Mouse (Mus musculus): ENCODE results near the gene Asl. TPM values are rescaled to one million over a fixed set of nuclear protein-coding genes. Genes with fewer than 3 reads are reported as not detected.
A peak's percentile ranks its signal among the peaks of the same experiment; 100 is the strongest.

Asl gene
- total RNA-seq, 1 experiment, result 27.2 TPM

GRCm38 (mm10) chr5:130002301-130003146, 26.5 kb downstream of the Asl start, which contains the start of gene Gusb:
TSS of gene Gusb (minus strand) at chr5:130003049.
- no peaks in the 10 kb centered on the region; the same call in 1 of the 2 replicates for H3K36me3 ChIP-seq (ENCODE audit: control insufficient read depth, insufficient read depth, low read length, poor library complexity, severe bottlenecking)
- H3K9ac ChIP-seq (ENCODE audit: insufficient read depth, low read depth, low read length, poor library complexity, severe bottlenecking), result peak within 1 kb of the TSS; percentile 73
- H3K27ac ChIP-seq (ENCODE audit: insufficient read depth, low read depth, low read length, poor library complexity, severe bottlenecking), result no peak within 1 kb of the TSS
- peak within 1 kb of the TSS; percentile 67 to 83 for H3K4me3 ChIP-seq (ENCODE audit: insufficient read depth in 1 of 2, low read depth in 1 of 2, low read length in 2 of 2, poor library complexity in 1 of 2, severe bottlenecking in 1 of 2)
- peak; percentile 60; the same call in 1 of the 2 replicates for TF ChIP-seq HCFC1 (IDR thresholded peaks at IDR 0.05; ENCODE audit: borderline replicate concordance, insufficient read depth, low read length)
- no peak for TF ChIP-seq CHD2 (IDR thresholded peaks at IDR 0.05; ENCODE audit: low read depth, low read length)
- peaks cover 3 to 19% of the 10 kb centered on the region in 2 experiments; a peak in 3 of 4 replicates for H3K4me1 ChIP-seq (ENCODE audit: control insufficient read depth in 2 of 2, insufficient read depth in 2 of 2, low read length in 2 of 2, poor library complexity in 1 of 2)
- no peaks in the 10 kb centered on the region for H3K9me3 ChIP-seq (ENCODE audit: control insufficient read depth, insufficient read depth, low read depth, low read length)
- DNase-seq (ENCODE audit: low read depth, low spot score), result no peak
- in situ Hi-C loops (cut with MboI; ENCODE audit: low sequenced_read_pairs in 2 of 2, unreplicated experiment in 2 of 2), result no loop called here

DNA sequence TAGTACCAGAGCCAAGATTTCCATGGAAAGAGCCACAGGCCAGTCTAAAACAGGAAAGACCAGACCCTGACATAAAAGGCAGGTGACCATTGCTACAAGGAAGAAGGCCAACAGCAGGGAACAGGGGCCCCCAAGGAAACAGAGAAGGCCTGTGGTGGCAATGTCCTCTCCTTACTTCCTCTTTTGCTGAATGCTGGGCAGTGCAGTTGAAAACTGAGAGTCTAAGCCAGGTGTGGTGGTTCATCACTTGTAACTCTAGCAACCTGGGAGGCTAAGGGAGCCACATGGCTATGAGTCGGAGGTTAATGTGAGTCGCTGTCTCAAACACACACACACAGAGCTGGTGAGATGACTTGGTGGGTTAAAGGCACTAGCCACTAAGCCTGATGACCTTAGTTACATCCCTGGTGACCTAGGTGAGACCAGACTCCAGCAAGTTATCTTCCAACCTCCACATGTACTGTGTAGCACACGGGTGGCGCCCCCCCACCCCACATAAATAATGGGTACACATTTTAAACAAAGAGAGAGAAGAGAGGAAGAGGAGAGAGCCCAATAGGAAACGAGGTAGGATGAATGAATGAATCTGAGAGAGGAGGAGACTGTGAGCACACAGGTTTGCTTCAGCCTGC, 27.6 kb downstream of the Asl start:
- Histone ChIP-seq H3K4me1 (ENCODE audit: control insufficient read depth in 2 of 2, insufficient read depth in 2 of 2, low read length in 2 of 2, poor library complexity in 1 of 2) (peaks cover 3 to 19% of the 10 kb centered on the region in 2 experiments; a peak in 3 of 4 replicates), H3K9ac (ENCODE audit: insufficient read depth, low read depth, low read length, poor library complexity, severe bottlenecking) (no peak overlapping the region), H3K36me3 (ENCODE audit: control insufficient read depth, insufficient read depth, low read length, poor library complexity, severe bottlenecking) (no peaks in the 10 kb centered on the region; the same call in 1 of the 2 replicates), H3K27ac (ENCODE audit: insufficient read depth, low read depth, low read length, poor library complexity, severe bottlenecking) (no peak overlapping the region), H3K9me3 (ENCODE audit: control insufficient read depth, insufficient read depth, low read depth, low read length) (no peaks in the 10 kb centered on the region), H3K4me3 (ENCODE audit: insufficient read depth in 1 of 2, low read depth in 1 of 2, low read length in 2 of 2, poor library complexity in 1 of 2, severe bottlenecking in 1 of 2) (peak overlapping the region in 1 of 2 experiments; percentile 83; a peak in 3 of 4 replicates)
- no peak for DNase-seq (ENCODE audit: low read depth, low spot score)
- in situ Hi-C loops (cut with MboI; ENCODE audit: low sequenced_read_pairs in 2 of 2, unreplicated experiment in 2 of 2), result no loop called here
- TF ChIP-seq HCFC1 (IDR thresholded peaks at IDR 0.05; ENCODE audit: borderline replicate concordance, insufficient read depth, low read length) (no peak), ZNF384 (IDR thresholded peaks at IDR 0.05; ENCODE audit: low read depth, low read length) (no peak), ZC3H11A (IDR thresholded peaks at IDR 0.05; ENCODE audit: borderline replicate concordance, low read depth, low read length) (no peak), CHD2 (IDR thresholded peaks at IDR 0.05; ENCODE audit: low read depth, low read length) (no peak), MAFK (IDR thresholded peaks at IDR 0.05; ENCODE audit: insufficient read depth, low read depth, low read length) (no peak)

DNA sequence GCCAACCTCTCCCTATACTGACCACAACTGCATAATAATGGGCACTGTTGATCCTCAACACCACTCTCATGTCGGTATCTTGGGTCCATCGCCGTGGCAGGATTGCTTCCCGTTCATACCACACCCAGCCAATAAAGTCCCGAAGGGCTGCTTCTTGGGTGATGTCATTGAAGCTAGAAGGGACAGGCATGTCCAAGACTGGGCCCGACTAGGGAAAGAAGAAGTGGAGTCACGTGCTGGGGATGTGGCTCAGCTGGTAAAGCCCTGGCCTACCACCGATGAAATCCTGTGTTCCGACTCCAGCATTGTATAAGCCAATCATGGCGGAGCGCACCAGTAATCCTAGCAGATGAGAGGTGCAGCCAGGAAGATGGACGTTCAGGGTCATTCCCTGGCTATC, 28.3 kb downstream of the Asl start:
- Histone ChIP-seq H3K9me3 (ENCODE audit: control insufficient read depth, insufficient read depth, low read depth, low read length) (no peaks in the 10 kb centered on the region), H3K4me1 (ENCODE audit: control insufficient read depth in 2 of 2, insufficient read depth in 2 of 2, low read length in 2 of 2, poor library complexity in 1 of 2) (peaks cover 3 to 19% of the 10 kb centered on the region in 2 experiments; a peak in 3 of 4 replicates), H3K9ac (ENCODE audit: insufficient read depth, low read depth, low read length, poor library complexity, severe bottlenecking) (no peak overlapping the region), H3K27ac (ENCODE audit: insufficient read depth, low read depth, low read length, poor library complexity, severe bottlenecking) (no peak overlapping the region), H3K36me3 (ENCODE audit: control insufficient read depth, insufficient read depth, low read length, poor library complexity, severe bottlenecking) (no peaks in the 10 kb centered on the region; the same call in 1 of the 2 replicates), H3K4me3 (ENCODE audit: insufficient read depth in 1 of 2, low read depth in 1 of 2, low read length in 2 of 2, poor library complexity in 1 of 2, severe bottlenecking in 1 of 2) (no peak overlapping the region)
- in situ Hi-C loops (cut with MboI; ENCODE audit: low sequenced_read_pairs in 2 of 2, unreplicated experiment in 2 of 2), result no loop called here
- DNase-seq (ENCODE audit: low read depth, low spot score), result no peak
- TF ChIP-seq ZC3H11A (IDR thresholded peaks at IDR 0.05; ENCODE audit: borderline replicate concordance, low read depth, low read length) (no peak), MAFK (IDR thresholded peaks at IDR 0.05; ENCODE audit: insufficient read depth, low read depth, low read length) (no peak), CHD2 (IDR thresholded peaks at IDR 0.05; ENCODE audit: low read depth, low read length) (no peak), ZNF384 (IDR thresholded peaks at IDR 0.05; ENCODE audit: low read depth, low read length) (no peak), HCFC1 (IDR thresholded peaks at IDR 0.05; ENCODE audit: borderline replicate concordance, insufficient read depth, low read length) (no peak)

- in situ Hi-C loops (cut with MboI; ENCODE audit: low sequenced_read_pairs in 2 of 2, unreplicated experiment in 2 of 2), result no loop called here
- no peaks in the 10 kb centered on the region; the same call in 1 of the 2 replicates for H3K36me3 ChIP-seq (ENCODE audit: control insufficient read depth, insufficient read depth, low read length, poor library complexity, severe bottlenecking)
These were observed 29.9 kb downstream of the Asl start for GRCm38 (mm10) chr5:129999097-129999496.

More at GRCm38 (mm10) chr5:129999097-129999496, 29.9 kb downstream of the Asl start:
- no peak overlapping the region for H3K9ac ChIP-seq (ENCODE audit: insufficient read depth, low read depth, low read length, poor library complexity, severe bottlenecking)
- H3K4me1 ChIP-seq (ENCODE audit: control insufficient read depth in 2 of 2, insufficient read depth in 2 of 2, low read length in 2 of 2, poor library complexity in 1 of 2), result peaks cover 3 to 21% of the 10 kb centered on the region in 2 experiments; a peak in 3 of 4 replicates
- TF ChIP-seq ZC3H11A (IDR thresholded peaks at IDR 0.05; ENCODE audit: borderline replicate concordance, low read depth, low read length), result 0 out of 2 replicates have a peak, but pooled peaks have one; percentile 13
- TF ChIP-seq MAFK (IDR thresholded peaks at IDR 0.05; ENCODE audit: insufficient read depth, low read depth, low read length), result no peak
- no peaks in the 10 kb centered on the region for H3K9me3 ChIP-seq (ENCODE audit: control insufficient read depth, insufficient read depth, low read depth, low read length)
- no peak overlapping the region for H3K27ac ChIP-seq (ENCODE audit: insufficient read depth, low read depth, low read length, poor library complexity, severe bottlenecking)
- DNase-seq (ENCODE audit: low read depth, low spot score), result peak; percentile 48
- H3K4me3 ChIP-seq (ENCODE audit: insufficient read depth in 1 of 2, low read depth in 1 of 2, low read length in 2 of 2, poor library complexity in 1 of 2, severe bottlenecking in 1 of 2), result no peak overlapping the region

Data from ES-E14 (cell line).